Mouse (Mus musculus) MEL (cell line): ENCODE data around the gene Phf3.

Experiments
- BHLHE40 ChIP-seq: IDR thresholded peaks from 2 replicates; pipeline ENCODE4 v1.6.1; 2012; ENCODE audit warnings: low read depth, mild to moderate bottlenecking, inconsistent platforms, low read length, improper control_type of control experiment, borderline replicate concordance
- CTCF ChIP-seq, 3 experiments: IDR thresholded peaks in 2 of 3; conservative IDR thresholded peaks in 1 of 3; 2 replicates each; pipeline ENCODE4 v1.5.1; 2011 to 2012; ENCODE audit warnings: low read length in 3 of 3, low read depth in 2 of 3, mild to moderate bottlenecking in 2 of 3, improper control_type of control experiment in 1 of 3, inconsistent platforms in 1 of 3, mixed read lengths in 1 of 3, moderate library complexity in 1 of 3; ENCODE audit not compliant: control insufficient read depth in 1 of 3, insufficient read depth in 1 of 3, poor library complexity in 1 of 3, severe bottlenecking in 1 of 3
- KAT2A ChIP-seq: conservative IDR thresholded peaks from 2 replicates; pipeline ENCODE4 v1.6.1; 2012; ENCODE audit warnings: low read depth, low read length, improper control_type of control experiment, inconsistent platforms
- MAFK ChIP-seq: IDR thresholded peaks from 2 replicates; pipeline ENCODE4 v1.6.1; 2011; ENCODE audit warnings: low read depth, mild to moderate bottlenecking, low read length, improper control_type of control experiment, borderline replicate concordance
- MYB ChIP-seq: IDR thresholded peaks from 2 replicates; pipeline ENCODE4 v1.6.1; 2011; ENCODE audit warnings: mild to moderate bottlenecking, low read depth, low read length, improper control_type of control experiment
- POLR2A ChIP-seq, 2 experiments: IDR thresholded peaks; 2 replicates each; pipeline ENCODE4 v1.6.1; 2011 to 2012; ENCODE audit warnings: low read length in 2 of 2, mild to moderate bottlenecking in 2 of 2, control low read depth in 1 of 2, improper control_type of control experiment in 1 of 2, low read depth in 1 of 2, moderate library complexity in 1 of 2; ENCODE audit not compliant: control insufficient read depth in 1 of 2, insufficient read depth in 1 of 2, poor library complexity in 1 of 2
- RAD21 ChIP-seq: IDR thresholded peaks from 2 replicates; pipeline ENCODE4 v1.6.1; 2011; ENCODE audit warnings: mild to moderate bottlenecking, low read depth, low read length, improper control_type of control experiment
- TAL1 ChIP-seq: IDR thresholded peaks from 2 replicates; pipeline ENCODE4 v1.6.1; 2012; ENCODE audit warnings: mild to moderate bottlenecking, inconsistent platforms, low read length, moderate library complexity, mixed read lengths
- ZKSCAN1 ChIP-seq: IDR thresholded peaks from 2 replicates; pipeline ENCODE4 v1.6.1; 2012; ENCODE audit warnings: low read depth, mild to moderate bottlenecking, inconsistent platforms, low read length, improper control_type of control experiment, moderate library complexity

GRCm38 (mm10) chr1:30873541-30874260 lies at the start of gene Phf3:
- peak; percentile 66 to 89; a peak in 3 of 4 replicates for TF ChIP-seq POLR2A (IDR thresholded peaks at IDR 0.05; ENCODE audit: control insufficient read depth in 1 of 2, insufficient read depth in 1 of 2, low read depth in 1 of 2, low read length in 2 of 2, poor library complexity in 1 of 2)
- TF ChIP-seq MYB = no peak
- no peak for TF ChIP-seq RAD21
- no peak for TF ChIP-seq CTCF (IDR thresholded peaks at IDR 0.05 in 2 of 3, conservative IDR thresholded peaks at IDR 0.05 in 1 of 3; ENCODE audit: control insufficient read depth in 1 of 3, insufficient read depth in 1 of 3, low read depth in 2 of 3, low read length in 3 of 3, poor library complexity in 1 of 3, severe bottlenecking in 1 of 3)
- TF ChIP-seq BHLHE40 = no peak
- no peak for TF ChIP-seq ZKSCAN1
- TF ChIP-seq KAT2A = no peak; the same call in 1 of the 2 replicates
- TF ChIP-seq TAL1 = no peak
- no peak for TF ChIP-seq MAFK
